Mouse (Mus musculus) ES-Bruce4 (cell line): ENCODE measurements at regions not wholly inside any gene's neighbourhood (a gene's known extent, or its start where the extent isn't known, plus 50 kb on each side); places are given as distances from the start of the nearest gene placed in this dataset.

Experiments used
- H3K27ac ChIP-seq: 2 replicates; pipeline ENCODE4 v1.5.1; 2012; ENCODE audit warnings: low read length, inconsistent platforms; ENCODE audit not compliant: insufficient read depth
- H3K27me3 ChIP-seq: 2 replicates; pipeline ENCODE4 v1.6.1; 2012; ENCODE audit warnings: mild to moderate bottlenecking, low read length, inconsistent platforms; ENCODE audit not compliant: control insufficient read depth, poor library complexity, insufficient read depth, severe bottlenecking
- H3K36me3 ChIP-seq: 2 replicates; pipeline ENCODE4 v1.6.1; 2012; ENCODE audit warnings: inconsistent platforms, mild to moderate bottlenecking, low read length, moderate library complexity; ENCODE audit not compliant: control insufficient read depth, poor library complexity, insufficient read depth, severe bottlenecking
- H3K4me1 ChIP-seq: one replicate; pipeline ENCODE4 v1.8.1; 2011; ENCODE audit warnings: low read length; ENCODE audit not compliant: control insufficient read depth, insufficient read depth
- H3K4me3 ChIP-seq: 2 replicates; pipeline ENCODE4 v1.5.1; 2011; ENCODE audit warnings: low read depth, mild to moderate bottlenecking, low read length
- H3K9ac ChIP-seq: 2 replicates; pipeline ENCODE4 v1.6.1; 2012; ENCODE audit warnings: low read depth, mild to moderate bottlenecking, inconsistent platforms; ENCODE audit not compliant: poor library complexity, severe bottlenecking
- H3K9me3 ChIP-seq: replicated peaks from 2 replicates; pipeline ENCODE4 v1.6.1; 2012; ENCODE audit warnings: mild to moderate bottlenecking, low read length, inconsistent platforms; ENCODE audit not compliant: control insufficient read depth, poor library complexity, insufficient read depth, severe bottlenecking
- CTCF ChIP-seq: IDR thresholded peaks from one replicate; pipeline ENCODE4 v1.8.1; 2011; ENCODE audit warnings: low read depth, low read length
- EP300 ChIP-seq: IDR thresholded peaks from 2 replicates; pipeline ENCODE4 v1.6.1; 2011; ENCODE audit warnings: low read depth, low read length; ENCODE audit not compliant: insufficient read depth
- POLR2A ChIP-seq: IDR thresholded peaks from one replicate; pipeline ENCODE4 v1.8.1; 2011; ENCODE audit warnings: low read length; ENCODE audit not compliant: insufficient read depth

GRCm38 (mm10) chr14:56313969-56314368 lies 50.9 kb upstream of the Atp12a start:
- H3K36me3 ChIP-seq: no peaks in the 10 kb centered on the region
- TF ChIP-seq CTCF: no peak
- no peak for TF ChIP-seq EP300
- TF ChIP-seq POLR2A: no peak

GRCm38 (mm10) chr14:56314459-56314858 lies 50.4 kb upstream of the Atp12a start:
- H3K4me1 ChIP-seq: no peaks in the 10 kb centered on the region
- H3K4me3 ChIP-seq: no peak overlapping the region
- H3K27ac ChIP-seq: no peak overlapping the region
- no peak overlapping the region for H3K9ac ChIP-seq
- no peaks in the 10 kb centered on the region for H3K27me3 ChIP-seq
- no peaks in the 10 kb centered on the region for H3K9me3 ChIP-seq
- H3K36me3 ChIP-seq: no peaks in the 10 kb centered on the region
- TF ChIP-seq POLR2A (no peak), CTCF (peak; percentile 82)

More at GRCm38 (mm10) chr14:56313969-56314368, 50.9 kb upstream of the Atp12a start:
- H3K27ac ChIP-seq: no peak overlapping the region
- H3K9ac ChIP-seq: no peak overlapping the region
- H3K9me3 ChIP-seq: no peaks in the 10 kb centered on the region
- H3K27me3 ChIP-seq: no peaks in the 10 kb centered on the region
- H3K4me1 ChIP-seq: no peaks in the 10 kb centered on the region
- H3K4me3 ChIP-seq: no peak overlapping the region
